ENCODE assay signal across 8 mouse cellular contexts in genomic region chr9:20466761-20467442, GRCm38 (mm10). TPM values are rescaled to one million over a fixed set of nuclear protein-coding genes. Genes with fewer than 3 reads are reported as not detected.
DNase-seq lines count a peak whose midpoint lies in the region; ATAC-seq and TF ChIP-seq lines count a peak whose summit lies in the region.

No protein-coding gene starts in this region.

- H3K4me1 ChIP-seq in cortical plate, adult 2 months (ENCODE audit: control insufficient read depth, insufficient read depth, low read length), result no peaks in the 10 kb centered on the region
- no peaks in the 10 kb centered on the region for H3K4me1 ChIP-seq in heart, postnatal 0 days (ENCODE audit: control insufficient read depth, insufficient read depth)
- no peaks in the 10 kb centered on the region for H3K4me1 ChIP-seq in liver, embryonic 16.5 days (ENCODE audit: control insufficient read depth, low read depth, low read length)
- no peaks in the 10 kb centered on the region for H3K4me1 ChIP-seq in neural tube, embryonic 14.5 days (ENCODE audit: control insufficient read depth, insufficient read depth, low read length)

- no peak overlapping the region for H3K4me2 ChIP-seq in heart, postnatal 0 days (ENCODE audit: low read depth, low read length)
- H3K4me2 ChIP-seq in liver, embryonic 16.5 days (ENCODE audit: low read depth, low read length), result no peak overlapping the region
- H3K4me2 ChIP-seq in neural tube, embryonic 14.5 days (ENCODE audit: low read depth, low read length), result no peak overlapping the region

- H3K27ac ChIP-seq in cortical plate, adult 2 months (ENCODE audit: insufficient read depth, low read length), result no peak overlapping the region
- H3K27ac ChIP-seq in heart, postnatal 0 days (ENCODE audit: low read depth), result no peak overlapping the region
- no peak overlapping the region for H3K27ac ChIP-seq in liver, embryonic 16.5 days (ENCODE audit: low read length)
- no peak overlapping the region for H3K27ac ChIP-seq in neural tube, embryonic 14.5 days (ENCODE audit: low read depth, low read length)

- H3K9ac ChIP-seq in heart, postnatal 0 days (replicated peaks; ENCODE audit: low read depth, low read length), result no peak overlapping the region
- H3K9ac ChIP-seq in liver, embryonic 16.5 days (ENCODE audit: low read depth, low read length), result no peak overlapping the region
- H3K9ac ChIP-seq in neural tube, embryonic 14.5 days (replicated peaks; ENCODE audit: low read depth, low read length), result no peak overlapping the region

- H3K36me3 ChIP-seq in heart, postnatal 0 days (replicated peaks; ENCODE audit: control insufficient read depth, insufficient read depth, low read length), result peaks cover 34% of the 10 kb centered on the region
- peaks cover 24% of the 10 kb centered on the region for H3K36me3 ChIP-seq in liver, embryonic 16.5 days (ENCODE audit: control insufficient read depth, insufficient read depth)
- H3K36me3 ChIP-seq in neural tube, embryonic 14.5 days (ENCODE audit: control insufficient read depth, insufficient read depth, low read length), result peaks cover 30% of the 10 kb centered on the region

- 56% methylated on average over 7 of the region's 7 CpGs for WGBS in heart, postnatal 0 days
- WGBS in liver, embryonic 16.5 days (ENCODE audit: insufficient replicate concordance), result 51% methylated on average over 7 of the region's 7 CpGs
- WGBS in neural tube, embryonic 14.5 days, result 57% methylated on average over 7 of the region's 7 CpGs

- CTCF ChIA-PET in Patski (lab: Charles Lee), result interaction anchor here (0.8 to 1.9 kb wide), 7 partner anchors 9 to 54 kb away, joined by 3 to 6 read pairs (median 4); partner anchors contain the start of gene Zfp266

- POLR2A ChIA-PET in Patski (lab: Charles Lee), result no interaction called here

- in situ Hi-C loops in Patski (cut with MboI; ENCODE audit: low pct_unique_long_range_greater_than_20kb), result loop anchor here (25.0 kb wide), 1 partner anchor 370 kb away; no protein-coding TSS in a partner anchor

- no peak for TF ChIP-seq POLR2A in cortical plate, adult 2 months (IDR thresholded peaks at IDR 0.05; ENCODE audit: extremely low read depth, insufficient read depth, low read length)

- peak; percentile 60 for TF ChIP-seq CTCF in Patski (IDR thresholded peaks at IDR 0.05)
- peak; percentile 69 for TF ChIP-seq CTCF in cortical plate, adult 2 months (IDR thresholded peaks at IDR 0.05; ENCODE audit: extremely low read depth, insufficient read depth, low read length)
- peak; percentile 81 for TF ChIP-seq CTCF in heart, postnatal 0 days (IDR thresholded peaks at IDR 0.05; ENCODE audit: low read depth)

- H3K9me3 ChIP-seq in heart, postnatal 0 days (replicated peaks; ENCODE audit: control insufficient read depth, low read length), result peaks cover 30% of the 10 kb centered on the region
- H3K9me3 ChIP-seq in liver, embryonic 16.5 days (replicated peaks; ENCODE audit: control insufficient read depth, low read length), result no peaks in the 10 kb centered on the region
- H3K9me3 ChIP-seq in neural tube, embryonic 14.5 days (ENCODE audit: control insufficient read depth, low read length), result no peaks in the 10 kb centered on the region

- H3K4me3 ChIP-seq in cortical plate, adult 2 months (ENCODE audit: insufficient read depth, low read length), result no peak overlapping the region
- H3K4me3 ChIP-seq in heart, postnatal 0 days (ENCODE audit: low read depth, low read length), result no peak overlapping the region
- H3K4me3 ChIP-seq in liver, embryonic 16.5 days (ENCODE audit: low read depth, low read length), result no peak overlapping the region
- H3K4me3 ChIP-seq in neural tube, embryonic 14.5 days (ENCODE audit: low read depth, low read length), result no peak overlapping the region

- peak; percentile 60 for ATAC-seq in Patski
- peak; percentile 44; the same call in 1 of the 2 replicates for ATAC-seq in heart, postnatal 0 days (ENCODE audit: insufficient read depth, low read depth)
- peak; percentile 30; the same call in 1 of the 2 replicates for ATAC-seq in liver, embryonic 16.5 days (ENCODE audit: low read depth)
- peak; percentile 83 for ATAC-seq in neural tube, embryonic 14.5 days (ENCODE audit: low read depth)

- no peak for TF ChIP-seq EP300 in heart, postnatal 0 days (IDR thresholded peaks at IDR 0.05; ENCODE audit: low read depth)

- peak; percentile 72 to 75 for DNase-seq in B cell, adult 2 months
- no peak for DNase-seq in Patski (ENCODE audit: low read depth, low spot score)
- DNase-seq in heart, postnatal 0 days (ENCODE audit: low spot score), result peak; percentile 61
- DNase-seq in kidney, postnatal 25 days, result peak; percentile 53 to 88
- DNase-seq in thymus, postnatal 36 days, result peak; percentile 30 to 44

- no peaks in the 10 kb centered on the region for H3K27me3 ChIP-seq in Patski
- no peaks in the 10 kb centered on the region for H3K27me3 ChIP-seq in heart, postnatal 0 days (ENCODE audit: control insufficient read depth, insufficient read depth, low read length)
- H3K27me3 ChIP-seq in liver, embryonic 16.5 days (ENCODE audit: control insufficient read depth, insufficient read depth, low read depth, low read length), result no peaks in the 10 kb centered on the region
- H3K27me3 ChIP-seq in neural tube, embryonic 14.5 days (ENCODE audit: control insufficient read depth, insufficient read depth, low read length), result no peaks in the 10 kb centered on the region

RNA-seq across cellular contexts. Expression of gene Zfp26, which starts 6.9 kb away (rescaled TPM):
- polyA plus RNA-seq in Patski (2021), result 15.6 TPM
- polyA plus RNA-seq in cortical plate, adult 2 months (2012; rRNA removed), result 8.6 and 9.6 TPM in 2 replicates
- 10.0 and 13.4 TPM in 2 replicates for total RNA-seq in heart, postnatal 0 days (2014; rRNA removed; ENCODE audit: low replicate concordance)
- polyA plus RNA-seq in heart, postnatal 0 days (2015; fragmentation: Nextera tagmentation; extraction: Ambion mirVana), result 3.8 and 5.7 TPM in 2 replicates
- polyA plus RNA-seq in liver, embryonic 16.5 days (2015; fragmentation: Nextera tagmentation; extraction: Ambion mirVana), result 3.8 and 4.7 TPM in 2 replicates
- 22.5 and 26.1 TPM in 2 replicates for polyA plus RNA-seq in neural tube, embryonic 14.5 days (2014; fragmentation: Nextera tagmentation; extraction: Ambion mirVana)

RNA-seq across cellular contexts. Expression of gene Zfp426, which starts 25.6 kb away (rescaled TPM):
- 24.4 TPM for polyA plus RNA-seq in Patski (2021)
- 17.0 and 19.2 TPM in 2 replicates for polyA plus RNA-seq in cortical plate, adult 2 months (2012; rRNA removed)
- 10.4 and 13.7 TPM in 2 replicates for total RNA-seq in heart, postnatal 0 days (2014; rRNA removed; ENCODE audit: low replicate concordance)
- 7.9 and 9.0 TPM in 2 replicates for polyA plus RNA-seq in heart, postnatal 0 days (2015; fragmentation: Nextera tagmentation; extraction: Ambion mirVana)
- polyA plus RNA-seq in liver, embryonic 16.5 days (2015; fragmentation: Nextera tagmentation; extraction: Ambion mirVana), result 6.4 and 8.4 TPM in 2 replicates
- 38.9 and 39.8 TPM in 2 replicates for polyA plus RNA-seq in neural tube, embryonic 14.5 days (2014; fragmentation: Nextera tagmentation; extraction: Ambion mirVana)

RNA-seq across cellular contexts. Expression of gene Zfp266, which starts 54.3 kb away (rescaled TPM):
- 51.8 TPM for polyA plus RNA-seq in Patski (2021)
- polyA plus RNA-seq in cortical plate, adult 2 months (2012; rRNA removed), result 19.1 and 19.5 TPM in 2 replicates
- 26.8 and 50.1 TPM in 2 replicates for total RNA-seq in heart, postnatal 0 days (2014; rRNA removed; ENCODE audit: low replicate concordance)
- 25.4 and 28.7 TPM in 2 replicates for polyA plus RNA-seq in heart, postnatal 0 days (2015; fragmentation: Nextera tagmentation; extraction: Ambion mirVana)
- polyA plus RNA-seq in liver, embryonic 16.5 days (2015; fragmentation: Nextera tagmentation; extraction: Ambion mirVana), result 12.0 and 13.5 TPM in 2 replicates
- 88.0 and 115 TPM in 2 replicates for polyA plus RNA-seq in neural tube, embryonic 14.5 days (2014; fragmentation: Nextera tagmentation; extraction: Ambion mirVana)

Comparison
In these comparisons a context has a peak if more than half of its experiments do, and no peak if none do; other contexts are left out.
1. ATAC-seq: peak in every context shown above with its lines; median percentile 83 in neural tube, embryonic 14.5 days; 60 in Patski; 44 in heart, postnatal 0 days; 30 in liver, embryonic 16.5 days.